Mouse (Mus musculus) myocyte (in vitro differentiated cells): ENCODE measurements around the gene Lep.

Experiments
- CEBPB ChIP-seq: IDR thresholded peaks from 2 replicates; pipeline ENCODE4 v1.6.1; 2011; ENCODE audit warnings: mild to moderate bottlenecking, moderate library complexity; ENCODE audit not compliant: poor library complexity, insufficient read depth, severe bottlenecking
- MAX ChIP-seq: IDR thresholded peaks from one replicate; pipeline ENCODE4 v1.6.1; 2011; ENCODE audit warnings: low read depth, mild to moderate bottlenecking, control low read depth
- MYOG ChIP-seq, 3 experiments: IDR thresholded peaks; one replicate each; pipeline ENCODE4 v1.6.1; 2011; ENCODE audit warnings: control low read depth in 2 of 3, low read depth in 2 of 3, mild to moderate bottlenecking in 2 of 3; ENCODE audit not compliant: insufficient read length in 2 of 3, control insufficient read depth in 1 of 3, insufficient read depth in 1 of 3
- POLR2A ChIP-seq: IDR thresholded peaks from one replicate; pipeline ENCODE4 v1.6.1; 2011; ENCODE audit warnings: low read depth, mild to moderate bottlenecking, control low read depth, moderate library complexity; ENCODE audit not compliant: insufficient read length
- TCF12 ChIP-seq: IDR thresholded peaks from one replicate; pipeline ENCODE4 v1.6.1; 2011; ENCODE audit warnings: mild to moderate bottlenecking, control low read depth; ENCODE audit not compliant: poor library complexity, insufficient read depth, severe bottlenecking
- USF1 ChIP-seq: IDR thresholded peaks from one replicate; pipeline ENCODE4 v1.6.1; 2011; ENCODE audit warnings: low read depth, mild to moderate bottlenecking, control low read depth, moderate library complexity

- no peak for TF ChIP-seq POLR2A
- TF ChIP-seq TCF12 = no peak
- TF ChIP-seq CEBPB = no peak
- TF ChIP-seq USF1 = no peak
- TF ChIP-seq MYOG (IDR thresholded peaks at IDR 0.05; ENCODE audit: control insufficient read depth in 1 of 3, insufficient read depth in 1 of 3, insufficient read length in 2 of 3, low read depth in 2 of 3) = no peak
- TF ChIP-seq MAX = no peak
Measured at GRCm38 (mm10) chr6:29031704-29032310, 28.2 kb upstream of the Lep start.
